Mouse (Mus musculus) CH12.LX (cell line): ENCODE measurements around the gene Ubl3. TPM values are rescaled to one million over a fixed set of nuclear protein-coding genes. Genes with fewer than 3 reads are reported as not detected.

Experiments
- DNase-seq: peaks from one replicate; pipeline ENCODE4 v3.0.0-alpha.2; 2013; ENCODE audit errors: extremely low read depth
- H3K27ac ChIP-seq: 2 replicates; pipeline ENCODE4 v1.5.1; 2012; ENCODE audit warnings: low read depth, mild to moderate bottlenecking, control low read depth, moderate library complexity; ENCODE audit not compliant: insufficient read depth
- H3K27me3 ChIP-seq: replicated peaks from 2 replicates; pipeline ENCODE3; 2012; ENCODE audit warnings: inconsistent platforms
- H3K36me3 ChIP-seq, 2 experiments: replicated peaks in 1 of 2; 2 replicates each; pipeline versions ENCODE3 to v1.6.1; 2012; ENCODE audit warnings: inconsistent platforms in 1 of 2, low read length in 1 of 2, mild to moderate bottlenecking in 1 of 2, mixed read lengths in 1 of 2, moderate library complexity in 1 of 2; ENCODE audit not compliant: control insufficient read depth in 1 of 2, insufficient read depth in 1 of 2
- H3K4me1 ChIP-seq, 2 experiments: 2 replicates each; pipeline ENCODE4 v1.6.1; 2012; ENCODE audit warnings: inconsistent platforms in 1 of 2, moderate library complexity in 1 of 2; ENCODE audit not compliant: insufficient read depth in 2 of 2, control insufficient read depth in 1 of 2
- H3K4me2 ChIP-seq: 2 replicates; pipeline ENCODE4 v1.6.1; 2012; ENCODE audit warnings: low read depth, mild to moderate bottlenecking, control low read depth; ENCODE audit not compliant: poor library complexity, insufficient read depth, severe bottlenecking
- H3K4me3 ChIP-seq, 3 experiments: fragments of 150-350 bp in 1 of 3; sonication (generic) in 1 of 3; replicated peaks in 1 of 3; 2 replicates each; pipeline versions ENCODE3 to v1.5.1; 2011 to 2012; ENCODE audit warnings: low read depth in 2 of 3, low read length in 2 of 3, mild to moderate bottlenecking in 2 of 3, moderate library complexity in 2 of 3, control low read depth in 1 of 3, improper control_type of control experiment in 1 of 3, inconsistent platforms in 1 of 3, mixed read lengths in 1 of 3; ENCODE audit not compliant: poor library complexity in 1 of 3
- H3K79me2 ChIP-seq: replicated peaks from 2 replicates; pipeline ENCODE4 v1.6.1; 2012; ENCODE audit warnings: mild to moderate bottlenecking, moderate library complexity; ENCODE audit not compliant: control insufficient read depth, poor library complexity, insufficient read depth, severe bottlenecking; ENCODE audit errors: extremely low read depth
- H3K9ac ChIP-seq: 2 replicates; pipeline ENCODE4 v1.6.1; 2012; ENCODE audit warnings: low read depth, mild to moderate bottlenecking, control low read depth, moderate library complexity; ENCODE audit not compliant: insufficient read depth
- H3K9me3 ChIP-seq: replicated peaks from 2 replicates; pipeline ENCODE3; 2012; ENCODE audit warnings: low read length, inconsistent platforms, mixed read lengths
- BHLHE40 ChIP-seq: IDR thresholded peaks from 2 replicates; pipeline ENCODE4 v1.6.1; 2011; ENCODE audit warnings: mild to moderate bottlenecking, low read depth, low read length, improper control_type of control experiment
- CTCF ChIP-seq, 2 experiments: IDR thresholded peaks in 1 of 2; conservative IDR thresholded peaks in 1 of 2; 2 replicates each; pipeline ENCODE4 v1.5.1; 2011 to 2012; ENCODE audit warnings: low read depth in 2 of 2, low read length in 2 of 2, improper control_type of control experiment in 1 of 2, inconsistent platforms in 1 of 2, mild to moderate bottlenecking in 1 of 2, moderate library complexity in 1 of 2
- E2F4 ChIP-seq: IDR thresholded peaks from 2 replicates; pipeline ENCODE4 v1.6.1; 2011; ENCODE audit warnings: low read depth, low read length, improper control_type of control experiment; ENCODE audit not compliant: insufficient replicate concordance
- ELF1 ChIP-seq: IDR thresholded peaks from 2 replicates; pipeline ENCODE4 v1.6.1; 2014; ENCODE audit warnings: low read depth, mild to moderate bottlenecking, inconsistent platforms, low read length, improper control_type of control experiment
- EP300 ChIP-seq: IDR thresholded peaks from 2 replicates; pipeline ENCODE4 v1.6.1; 2011; ENCODE audit warnings: low read length, improper control_type of control experiment
- JUND ChIP-seq: conservative IDR thresholded peaks from 2 replicates; pipeline ENCODE4 v1.6.1; 2011; ENCODE audit warnings: low read depth, low read length, improper control_type of control experiment
- KAT2A ChIP-seq: IDR thresholded peaks from 2 replicates; pipeline ENCODE4 v1.6.1; 2012; ENCODE audit warnings: low read length, improper control_type of control experiment, inconsistent platforms; ENCODE audit not compliant: insufficient replicate concordance
- MAFK ChIP-seq: IDR thresholded peaks from 2 replicates; pipeline ENCODE4 v1.6.1; 2011; ENCODE audit warnings: low read length, improper control_type of control experiment; ENCODE audit not compliant: insufficient replicate concordance
- MEF2A ChIP-seq: IDR thresholded peaks from 2 replicates; pipeline ENCODE4 v1.6.1; 2014; ENCODE audit warnings: low read depth, mild to moderate bottlenecking, inconsistent platforms, low read length, improper control_type of control experiment, borderline replicate concordance
- MXI1 ChIP-seq: IDR thresholded peaks from 2 replicates; pipeline ENCODE4 v1.6.1; 2011; ENCODE audit warnings: mild to moderate bottlenecking, low read depth, low read length, improper control_type of control experiment
- MYC ChIP-seq: IDR thresholded peaks from 2 replicates; pipeline ENCODE4 v1.6.1; 2011; ENCODE audit warnings: low read depth, mild to moderate bottlenecking, improper control_type of control experiment, low read length
- NELFE ChIP-seq: IDR thresholded peaks from 2 replicates; pipeline ENCODE4 v1.6.1; 2011; ENCODE audit warnings: low read depth, low read length, improper control_type of control experiment
- NRF1 ChIP-seq: IDR thresholded peaks from 2 replicates; pipeline ENCODE4 v1.6.1; 2014; ENCODE audit warnings: low read depth, mild to moderate bottlenecking, inconsistent platforms, low read length, improper control_type of control experiment, moderate library complexity
- PAX5 ChIP-seq: IDR thresholded peaks from 2 replicates; pipeline ENCODE4 v1.6.1; 2012; ENCODE audit warnings: low read length, inconsistent platforms, mixed read lengths
- POLR2A ChIP-seq: IDR thresholded peaks from 2 replicates; pipeline ENCODE4 v1.6.1; 2011; ENCODE audit warnings: low read depth, mild to moderate bottlenecking, improper control_type of control experiment, low read length
- POLR2AphosphoS2 ChIP-seq: IDR thresholded peaks from 2 replicates; pipeline ENCODE4 v1.6.1; 2011; ENCODE audit warnings: low read depth, low read length, improper control_type of control experiment
- RAD21 ChIP-seq: IDR thresholded peaks from 2 replicates; pipeline ENCODE4 v1.6.1; 2011; ENCODE audit warnings: low read depth, mild to moderate bottlenecking, low read length, improper control_type of control experiment, moderate library complexity
- RCOR1 ChIP-seq: conservative IDR thresholded peaks from 2 replicates; pipeline ENCODE4 v1.6.1; 2012; ENCODE audit warnings: low read depth, mild to moderate bottlenecking, inconsistent platforms, low read length, improper control_type of control experiment
- SIN3A ChIP-seq: IDR thresholded peaks from 2 replicates; pipeline ENCODE4 v1.6.1; 2012; ENCODE audit warnings: low read length, improper control_type of control experiment, inconsistent platforms
- SMC3 ChIP-seq: IDR thresholded peaks from 2 replicates; pipeline ENCODE4 v1.6.1; 2011; ENCODE audit warnings: low read depth, low read length, improper control_type of control experiment
- ZC3H11A ChIP-seq: IDR thresholded peaks from 2 replicates; pipeline ENCODE4 v1.6.1; 2012; ENCODE audit warnings: low read depth, mild to moderate bottlenecking, inconsistent platforms, low read length, improper control_type of control experiment
- ZKSCAN1 ChIP-seq: IDR thresholded peaks from 2 replicates; pipeline ENCODE4 v1.6.1; 2012; ENCODE audit warnings: low read depth, inconsistent platforms, low read length, improper control_type of control experiment, borderline replicate concordance
- dilution Hi-C: fragments of 300-500 bp; cut with MboI; formaldehyde crosslinking; loops from 2 replicates; pipeline ENCODE4 v1.14.3; 2020; ENCODE audit warnings: low sequenced_read_pairs; ENCODE audit not compliant: extremely low pct_unique_long_range_greater_than_20kb, extremely low pct_ligation_motif_present
- in situ Hi-C: fragments of 300-500 bp; cut with MboI; formaldehyde crosslinking; loops from 3 replicates; pipeline ENCODE4 v1.14.3; 2019; ENCODE audit warnings: low sequenced_read_pairs, low pct_ligation_motif_present, low pct_unique_long_range_greater_than_20kb, mixed read lengths
- polyA plus RNA-seq: library from polyadenylated mRNA; unstranded; fragments of >175 nt; gene quantifications from 2 replicates; pipeline ENCODE4 v1.2.1, GENCODE M21; 2012; ENCODE audit warnings: low read depth; ENCODE audit not compliant: insufficient read length
- total RNA-seq, 2 experiments: library from RNA; depleted of rRNA; stranded (reverse); fragments of 300-350 nt in 1 of 2; fragments of >200 nt in 1 of 2; gene quantifications; 2 replicates each; pipeline ENCODE4 v1.2.3; 2012 to 2014

Ubl3 gene
- total and polyA plus RNA-seq, 3 experiments: 46.9 to 83.3 (median 81.8) TPM

DNA sequence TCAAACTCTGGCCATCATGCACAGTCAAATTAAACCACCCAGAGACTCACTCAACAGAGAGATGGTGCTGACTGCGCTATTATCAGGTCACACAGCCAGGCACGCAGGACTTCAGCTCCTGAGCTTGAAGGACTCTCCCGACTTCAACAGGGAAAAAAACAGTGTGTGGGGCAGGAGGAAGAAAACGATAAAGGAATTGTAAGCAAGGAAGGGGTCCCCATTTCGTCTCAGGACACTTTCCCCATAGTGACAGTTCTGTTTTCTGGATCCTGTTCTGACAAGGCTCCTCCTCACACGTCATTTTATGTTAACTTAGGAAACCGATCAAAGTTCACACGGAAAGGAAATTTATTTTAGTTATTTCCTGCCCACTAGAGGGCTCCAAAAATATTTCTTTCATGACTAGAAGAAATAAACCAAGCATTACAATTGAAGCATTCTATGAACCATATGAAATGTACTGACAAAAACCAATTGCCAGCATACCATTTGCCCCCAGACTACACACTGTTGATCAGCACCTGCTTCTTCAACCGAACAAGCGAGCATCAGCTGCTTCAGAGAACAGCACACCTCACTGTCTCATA lies 4.6 kb downstream of the Ubl3 start:
- dilution Hi-C loops: no loop called here
- Histone ChIP-seq H3K9ac (no peak overlapping the region), H3K27me3 (no peaks in the 10 kb centered on the region), H3K4me1 (peaks cover 15 to 62% of the 10 kb centered on the region in 2 experiments), H3K36me3 (peaks cover 0 to 10% of the 10 kb centered on the region in 2 experiments), H3K9me3 (no peaks in the 10 kb centered on the region), H3K4me3 (peak overlapping the region in 1 of 3 experiments; percentile 14), H3K27ac (no peak overlapping the region), H3K4me2 (no peak overlapping the region; the same call in 1 of the 2 replicates), H3K79me2 (peaks cover 77% of the 10 kb centered on the region)
- in situ Hi-C loops: no loop called here
- peak; percentile 53 for DNase-seq
- no peak for TF ChIP-seq SIN3A
- no peak for TF ChIP-seq JUND
- peak; percentile 61 for TF ChIP-seq RAD21
- no peak for TF ChIP-seq MEF2A
- no peak for TF ChIP-seq POLR2AphosphoS2
- TF ChIP-seq EP300: no peak
- peak; percentile 68 for TF ChIP-seq SMC3
- TF ChIP-seq CTCF (conservative IDR thresholded peaks at IDR 0.05 in 1 of 2, IDR thresholded peaks at IDR 0.05 in 1 of 2; ENCODE audit: low read depth in 2 of 2, low read length in 2 of 2): peak in 1 of 2 experiments; percentile 67; a peak in 2 of 4 replicates
- TF ChIP-seq ZC3H11A: no peak
- TF ChIP-seq ZKSCAN1: no peak

DNA sequence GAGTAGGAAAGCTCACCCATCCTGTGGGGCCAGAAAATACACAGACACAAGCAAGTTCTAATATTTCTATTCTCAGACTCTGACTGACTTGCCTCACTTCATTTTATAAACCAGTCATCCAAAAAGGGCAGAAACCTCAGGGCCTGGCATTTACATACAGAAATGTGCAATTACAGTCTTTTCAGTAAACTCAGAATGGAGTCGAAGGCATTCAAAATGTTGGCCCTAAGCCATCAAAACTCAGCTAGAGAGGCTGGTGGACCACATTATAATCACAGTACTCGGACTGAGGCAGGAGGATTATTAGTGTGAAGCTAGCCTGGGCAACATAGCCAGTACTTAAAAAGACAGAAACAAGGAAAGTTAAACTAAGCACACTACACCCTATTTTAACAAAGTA lies 5.6 kb downstream of the Ubl3 start:
- TF ChIP-seq MXI1: no peak
- TF ChIP-seq ZKSCAN1: no peak
- TF ChIP-seq ELF1: no peak
- TF ChIP-seq JUND: no peak
- TF ChIP-seq PAX5: no peak
- TF ChIP-seq POLR2A: no peak
- no peak for TF ChIP-seq MYC
- no peak for TF ChIP-seq NRF1
- no peak for TF ChIP-seq ZC3H11A
- no peak for TF ChIP-seq KAT2A
- TF ChIP-seq RCOR1: no peak
- no peak for TF ChIP-seq RAD21
- no peak for TF ChIP-seq NELFE
- TF ChIP-seq MEF2A: no peak
- no peak for TF ChIP-seq MAFK
- TF ChIP-seq BHLHE40: no peak
- no peak for TF ChIP-seq E2F4
- no peak overlapping the region for H3K4me3 ChIP-seq
- peaks cover 86% of the 10 kb centered on the region for H3K79me2 ChIP-seq
- no peak for DNase-seq
- H3K9me3 ChIP-seq: no peaks in the 10 kb centered on the region
- no peak overlapping the region for H3K27ac ChIP-seq
- H3K4me1 ChIP-seq: peaks cover 19 to 70% of the 10 kb centered on the region in 2 experiments
- no peak overlapping the region; the same call in 1 of the 2 replicates for H3K9ac ChIP-seq
- no peak overlapping the region; the same call in 1 of the 2 replicates for H3K4me2 ChIP-seq
- H3K36me3 ChIP-seq: peaks cover 0 to 15% of the 10 kb centered on the region in 2 experiments
- dilution Hi-C loops (no loop called here), in situ Hi-C loops (no loop called here)
- H3K27me3 ChIP-seq: no peaks in the 10 kb centered on the region
